Mouse (Mus musculus): ENCODE data around the gene Mia3.
"Not testable (repeated sequence)": the region's sequence is repeated elsewhere in the genome, so short reads cannot be mapped to it uniquely, and the experiment has no call there.

The Mia3 gene

DNA sequence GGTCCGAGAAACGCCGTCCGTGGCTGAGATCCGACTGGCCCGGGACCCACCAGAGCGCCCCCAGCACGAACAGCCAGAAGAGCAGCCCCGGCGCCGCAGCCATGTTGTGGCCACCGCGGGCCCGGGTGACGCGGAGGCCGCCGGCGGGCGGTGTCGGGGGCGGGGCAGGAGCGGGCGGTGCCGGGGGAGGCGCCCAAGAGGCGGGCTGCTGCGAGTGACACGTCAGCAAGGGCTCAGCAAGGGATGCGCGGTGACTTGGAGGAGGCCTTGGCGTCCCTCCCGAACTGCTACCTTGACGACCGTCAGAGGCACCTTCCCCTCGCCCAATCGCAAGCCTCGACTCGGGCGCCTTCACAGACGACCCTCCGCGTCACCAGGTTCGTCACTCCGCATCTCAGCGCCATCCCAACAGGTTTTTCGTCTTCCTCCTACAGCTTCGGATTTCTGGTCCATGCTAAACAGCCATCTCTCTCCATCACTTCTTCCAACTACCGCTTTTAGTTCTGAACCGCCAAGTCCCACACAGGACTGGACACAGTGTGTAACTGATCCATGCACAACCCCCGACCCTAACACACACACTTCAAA, at the start of gene Mia3:
Gene Mia3 (minus strand): TSS at position 127 of the 588 bp plus-strand sequence.
- peak; percentile 74 for DNase-seq (ENCODE audit: extremely low spot score, low read depth, low spot score)

DNA sequence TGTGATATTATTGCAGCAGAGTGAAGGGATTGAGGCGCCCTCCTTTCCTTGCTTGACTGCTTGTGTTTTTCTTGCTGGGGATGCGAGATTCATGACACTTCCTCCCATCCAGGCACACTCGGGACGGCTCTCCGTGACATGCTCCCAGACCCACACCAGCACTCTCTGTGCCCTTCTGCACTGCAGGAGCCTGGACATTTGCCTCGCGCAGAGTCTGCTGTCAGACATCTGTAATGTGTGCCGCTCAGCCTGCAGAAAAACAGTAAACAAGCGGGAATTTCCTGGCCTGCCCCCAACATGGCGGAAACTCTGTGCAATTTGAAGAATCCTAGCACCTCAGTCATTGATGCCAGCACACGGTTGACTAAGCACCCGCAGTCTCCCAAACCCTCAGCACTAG, 48.5 kb upstream of the Mia3 start, which contains the start of gene Hhipl2:
Gene Hhipl2 (plus strand): TSS at position 343 of the 400 bp plus-strand sequence.
- no peak for DNase-seq (ENCODE audit: extremely low spot score, low read depth, low spot score)

DNA sequence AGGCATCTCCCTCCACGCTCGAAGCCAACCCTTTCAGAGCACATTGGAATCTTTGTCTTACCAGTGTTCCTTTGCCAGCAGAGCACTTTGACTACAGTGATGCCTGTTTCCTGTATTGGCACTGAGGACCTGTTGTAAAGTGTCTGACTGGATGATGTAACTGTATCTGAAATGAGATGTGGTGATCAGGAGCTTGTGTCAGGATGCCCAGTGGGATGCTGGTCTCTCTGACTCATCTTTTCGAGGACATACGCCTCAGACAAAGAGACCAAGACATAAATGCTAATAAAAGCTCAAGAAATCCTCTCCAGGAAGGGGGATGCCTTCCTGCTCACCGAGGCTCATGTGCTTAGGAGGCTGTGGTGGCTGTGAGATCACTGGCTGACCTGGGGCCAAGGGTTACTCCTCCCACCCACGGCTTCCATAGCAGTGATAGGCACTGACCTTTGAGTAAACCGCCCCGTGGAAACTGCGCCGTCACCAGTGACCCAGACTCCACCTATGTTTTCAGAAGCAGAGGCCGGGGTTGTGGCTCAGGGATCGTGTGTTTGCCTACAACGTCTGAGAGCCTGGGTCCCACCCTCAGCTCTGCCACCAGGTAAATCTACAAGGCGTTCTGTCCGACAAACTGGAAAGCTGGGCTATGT, 44.9 kb upstream of the Mia3 start:
- DNase-seq (ENCODE audit: extremely low spot score, low read depth, low spot score), result no peak

DNA sequence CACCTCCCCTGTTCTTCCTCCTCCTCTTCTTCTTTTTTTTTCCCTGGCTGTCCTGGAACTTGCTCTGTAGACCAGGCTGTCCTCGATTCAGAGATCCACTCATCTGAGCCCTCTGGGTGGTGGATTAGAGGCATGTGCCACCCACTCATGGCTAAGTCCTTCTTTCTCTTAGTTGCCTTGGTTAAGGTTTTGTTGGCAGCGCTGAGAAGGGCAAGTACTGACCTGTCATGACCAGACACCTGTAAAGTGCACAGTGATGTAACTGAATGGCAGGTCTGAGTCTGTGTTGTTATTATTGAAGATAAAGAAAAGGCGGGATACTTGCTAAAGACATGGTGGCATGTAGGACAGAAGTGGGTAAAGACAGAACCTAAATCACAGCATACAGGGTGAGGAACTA, 34.0 kb upstream of the Mia3 start:
- no peak for DNase-seq (ENCODE audit: extremely low spot score, low read depth, low spot score)

DNA sequence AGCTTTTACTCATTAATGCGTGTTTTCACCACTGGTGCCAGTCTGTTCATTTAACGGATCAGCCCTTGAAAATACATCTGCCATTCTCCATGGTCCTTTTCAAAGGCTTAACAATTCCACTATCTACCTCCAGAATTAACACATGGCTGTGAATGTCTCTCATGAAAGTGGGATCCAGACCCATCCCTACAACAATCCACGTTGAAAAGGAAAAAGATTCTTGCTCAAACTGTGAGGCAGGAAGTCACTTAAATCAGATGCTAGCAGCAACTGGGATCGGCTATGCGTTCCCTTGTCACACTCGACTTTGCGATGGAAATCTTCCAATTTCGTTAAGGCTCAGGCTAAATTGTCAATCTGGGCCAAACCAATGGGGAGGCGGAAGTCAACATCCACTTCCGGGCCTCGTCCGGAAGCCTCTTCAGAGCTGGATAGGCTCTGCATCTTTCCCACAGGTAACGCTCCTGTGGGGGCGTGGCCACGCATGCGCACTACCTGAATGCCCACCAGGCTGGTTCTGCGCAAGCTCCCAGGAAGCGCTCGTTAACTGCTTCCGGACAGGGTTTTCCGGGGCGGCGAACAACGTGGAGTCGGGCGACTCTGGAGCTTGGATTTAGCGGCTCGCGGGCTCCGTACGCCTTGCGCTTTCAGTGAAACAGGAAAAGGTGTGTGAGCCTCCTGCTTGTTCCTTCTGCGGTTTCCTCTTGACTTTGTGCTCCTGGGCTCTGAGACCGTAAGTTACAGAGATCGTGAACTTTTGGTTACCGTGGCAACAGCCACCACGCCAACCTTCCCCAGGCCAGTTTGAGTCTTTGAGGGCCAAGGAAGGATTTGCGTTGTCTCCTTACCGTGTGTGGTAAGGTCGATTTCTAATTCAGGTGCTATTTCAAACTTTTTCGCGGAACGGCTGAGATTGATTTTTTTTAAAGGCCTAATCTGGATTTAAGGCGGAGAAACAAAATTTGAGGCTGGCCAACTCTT, 19.4 kb upstream of the Mia3 start, which contains the start of gene Taf1a:
Gene Taf1a (plus strand): TSS at position 556 of the 981 bp plus-strand sequence.
- DNase-seq (ENCODE audit: extremely low spot score, low read depth, low spot score), result peak; percentile 81

DNA sequence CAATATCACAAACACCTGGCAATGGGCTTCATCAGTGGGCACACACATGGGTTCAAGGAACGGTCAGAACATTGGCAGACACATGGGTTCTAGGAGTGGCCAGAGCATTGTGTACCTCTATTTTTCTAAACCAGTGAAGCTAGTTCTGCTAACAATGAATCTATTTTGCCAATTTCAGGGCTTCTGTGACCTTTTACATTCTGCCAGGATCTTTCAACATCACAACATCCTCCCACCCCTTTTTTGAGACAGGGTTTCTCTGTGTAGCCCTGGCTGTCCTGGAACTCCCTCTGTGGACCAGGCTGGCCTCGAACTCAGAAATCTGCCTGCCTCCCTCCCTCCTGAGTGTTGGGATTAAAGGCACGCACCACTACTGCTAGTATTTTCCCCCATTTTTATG, 18.1 kb upstream of the Mia3 start:
- DNase-seq (ENCODE audit: extremely low spot score, low read depth, low spot score), result not testable (repeated sequence)

DNA sequence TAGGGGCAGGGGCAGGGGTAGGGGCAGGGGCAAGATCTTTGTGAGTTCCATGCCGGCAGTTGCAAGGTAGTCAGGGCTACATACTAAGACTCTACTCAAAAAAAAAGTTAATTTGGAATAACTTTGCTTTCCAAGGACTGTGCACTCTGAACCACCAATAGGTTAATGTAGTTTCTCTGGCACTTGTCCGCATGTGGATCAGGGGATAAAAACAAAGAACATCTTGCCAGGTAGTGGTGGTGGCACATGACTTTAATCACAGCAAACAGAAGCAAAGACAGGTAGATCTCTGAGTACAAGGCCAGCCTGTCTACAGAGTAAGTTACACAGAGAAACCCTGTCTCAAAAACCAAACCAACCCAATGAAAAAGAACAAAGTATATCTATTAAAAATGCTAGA, 13.3 kb upstream of the Mia3 start:
- no peak for DNase-seq (ENCODE audit: extremely low spot score, low read depth, low spot score)

DNA sequence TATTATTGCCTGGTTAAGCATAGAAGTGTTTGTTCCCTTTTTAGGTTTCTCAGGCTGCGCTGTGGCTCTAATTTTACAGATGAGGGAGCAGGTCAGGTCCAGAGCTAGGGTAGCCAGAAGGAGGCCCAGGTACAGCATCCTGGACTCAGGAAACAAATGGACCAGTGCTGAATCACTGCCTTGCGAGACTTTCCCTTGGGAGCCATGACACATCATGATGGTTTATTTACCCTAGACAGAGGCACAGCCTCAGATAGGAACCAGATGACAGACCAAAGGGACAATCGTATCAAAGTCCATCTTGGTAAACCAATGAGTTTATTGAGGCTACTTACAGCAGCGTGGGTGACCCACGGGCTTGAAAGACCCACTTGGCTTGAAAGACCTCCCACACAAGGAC, 12.5 kb upstream of the Mia3 start:
- no peak for DNase-seq (ENCODE audit: extremely low spot score, low read depth, low spot score)

DNA sequence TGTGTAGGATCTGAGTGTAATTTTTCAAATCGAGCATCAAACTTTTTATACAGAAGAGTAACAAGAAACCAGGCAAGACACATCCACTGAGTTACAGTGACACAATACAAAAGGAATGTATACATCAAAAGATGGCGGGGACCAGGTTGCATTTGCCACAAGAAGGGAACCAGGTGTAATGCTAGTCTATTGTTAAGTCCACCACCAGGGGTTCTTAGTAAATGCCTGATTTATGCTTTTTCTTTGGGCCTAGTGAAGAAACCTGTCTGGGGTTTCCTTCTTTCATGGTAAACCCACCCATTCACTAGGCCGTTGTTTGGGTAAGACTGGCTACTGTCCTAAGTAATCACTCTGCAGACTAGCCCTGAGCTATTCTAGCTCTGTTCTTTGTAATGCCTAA, 10.0 kb upstream of the Mia3 start:
- DNase-seq (ENCODE audit: extremely low spot score, low read depth, low spot score), result not testable (repeated sequence)

DNA sequence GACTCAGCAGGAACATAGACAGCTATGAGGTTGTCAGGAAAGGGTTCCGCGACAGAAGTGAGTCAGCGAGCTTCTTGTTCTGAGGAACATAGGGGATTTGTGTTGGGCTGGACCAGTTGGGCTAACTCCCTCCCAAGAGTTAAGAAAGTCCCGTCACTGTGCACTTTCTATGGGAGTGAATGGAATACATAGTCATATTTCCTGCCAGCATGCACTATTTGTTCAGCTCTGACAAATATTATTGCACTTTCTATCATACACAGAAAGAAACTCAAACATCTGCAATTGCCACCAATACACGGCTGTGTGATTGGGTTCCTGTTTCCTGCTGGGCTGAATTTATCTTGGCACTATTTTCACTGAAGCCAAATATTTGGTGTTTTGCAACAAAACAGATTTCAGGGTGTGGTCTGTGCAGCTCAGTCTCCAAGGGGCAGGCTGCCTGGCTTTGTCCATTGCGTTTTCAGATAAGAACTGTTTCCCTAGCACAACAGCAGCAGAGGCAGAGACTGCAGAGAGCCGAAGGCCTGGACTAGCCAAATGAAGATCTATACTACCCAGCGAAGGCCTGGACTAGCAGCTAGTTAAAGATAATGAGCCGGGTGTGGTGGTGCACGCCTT, 9.1 kb upstream of the Mia3 start:
- DNase-seq (ENCODE audit: extremely low spot score, low read depth, low spot score), result no peak

DNA sequence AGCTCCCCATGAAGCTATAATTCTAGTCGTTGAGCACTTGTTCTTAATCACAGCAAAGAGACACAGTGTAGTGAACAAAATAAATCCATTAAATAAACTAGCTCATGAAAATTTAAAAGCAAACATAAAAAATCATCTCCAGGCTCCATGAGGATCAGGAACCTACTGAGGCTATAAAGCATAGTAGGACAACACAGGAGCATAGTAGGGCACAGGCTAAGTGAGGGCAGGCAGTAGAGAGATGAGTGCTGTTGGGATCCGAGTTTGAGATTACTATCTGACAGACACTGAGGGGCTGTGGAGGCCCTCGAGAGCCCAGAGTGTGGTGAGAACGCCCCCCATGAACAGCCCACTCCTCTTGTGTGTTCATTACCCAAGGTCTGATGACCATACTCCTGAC, 7.7 kb upstream of the Mia3 start:
- no peak for DNase-seq (ENCODE audit: extremely low spot score, low read depth, low spot score)

DNA sequence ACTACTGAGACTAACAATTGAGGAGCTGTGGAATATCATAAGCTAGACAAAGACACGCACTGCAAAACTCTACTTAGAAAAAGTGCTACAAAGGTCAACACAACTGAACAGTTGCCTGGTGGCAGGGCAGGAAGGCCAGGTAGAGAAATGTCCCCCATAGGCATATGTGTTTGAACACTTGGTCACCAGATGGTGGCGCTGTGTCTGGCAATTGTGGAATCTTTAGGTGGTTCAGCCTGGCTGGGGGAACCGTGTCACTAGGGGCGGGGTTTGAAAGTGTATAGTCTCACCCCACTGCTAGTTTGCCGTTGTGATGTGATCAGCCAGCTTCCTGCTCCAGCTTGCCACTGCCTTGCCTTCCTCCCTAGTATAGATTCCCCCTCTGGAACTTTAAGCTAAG, 5.4 kb upstream of the Mia3 start:
- DNase-seq (ENCODE audit: extremely low spot score, low read depth, low spot score), result no peak

DNA sequence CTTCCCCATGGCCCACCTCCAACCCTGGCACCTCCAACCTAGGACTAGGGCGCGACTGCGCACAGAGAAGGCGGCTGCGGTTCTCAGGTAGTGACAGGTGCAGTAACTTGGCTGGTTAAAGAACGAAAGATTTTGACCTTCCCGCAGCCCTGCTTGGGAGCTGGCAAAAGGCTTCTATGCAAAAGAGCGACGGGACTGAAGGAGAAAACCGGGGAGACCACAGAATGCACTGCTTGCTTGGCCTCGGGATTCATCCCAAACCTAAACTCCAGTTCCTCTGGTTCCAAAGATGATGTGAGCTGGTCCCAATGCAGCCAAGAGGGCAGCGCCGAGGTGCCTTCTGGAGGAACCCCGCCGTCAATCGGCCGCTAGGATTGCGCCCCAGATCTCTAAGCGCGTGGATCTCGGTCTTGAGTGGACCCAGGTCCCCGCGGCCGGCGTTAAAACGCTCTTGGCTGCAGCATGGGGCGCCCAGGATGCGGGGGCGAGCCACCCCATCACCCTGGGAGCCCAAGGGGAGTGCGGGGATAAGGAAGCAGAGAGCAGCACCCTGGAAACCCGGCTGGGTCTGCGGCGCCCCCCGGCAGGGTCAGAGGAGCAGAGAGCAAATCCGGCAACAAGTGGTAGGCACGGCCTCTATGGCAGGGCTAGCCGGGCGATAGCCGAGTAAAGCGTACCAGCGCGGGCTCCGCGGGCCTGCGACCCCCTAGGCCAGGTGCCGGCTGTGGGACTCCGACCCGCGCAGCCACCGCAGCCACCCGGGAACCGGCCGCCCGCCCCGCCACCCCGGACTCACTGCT, 552 bp downstream of the Mia3 start:
- no peak for DNase-seq (ENCODE audit: extremely low spot score, low read depth, low spot score)

DNA sequence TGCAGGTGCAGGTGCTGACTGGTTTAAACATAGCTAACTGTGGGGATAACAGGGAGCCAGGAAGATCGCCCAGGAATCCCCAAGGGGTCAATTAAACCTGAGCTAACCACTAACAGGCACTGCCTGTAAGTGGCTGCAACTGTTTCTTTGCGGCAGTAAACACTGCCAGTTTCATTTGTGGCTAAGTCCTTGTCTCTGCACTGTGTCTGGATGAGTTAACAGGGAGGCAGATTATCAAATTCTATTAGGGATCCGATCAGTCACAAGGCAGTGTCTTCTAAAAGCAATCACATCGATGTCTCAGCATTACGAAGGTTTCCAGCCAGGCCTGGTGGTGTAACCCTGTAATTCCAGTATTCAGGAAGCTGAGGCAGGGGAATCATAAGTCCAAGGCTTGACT, 3.0 kb downstream of the Mia3 start:
- DNase-seq (ENCODE audit: extremely low spot score, low read depth, low spot score), result no peak

DNA sequence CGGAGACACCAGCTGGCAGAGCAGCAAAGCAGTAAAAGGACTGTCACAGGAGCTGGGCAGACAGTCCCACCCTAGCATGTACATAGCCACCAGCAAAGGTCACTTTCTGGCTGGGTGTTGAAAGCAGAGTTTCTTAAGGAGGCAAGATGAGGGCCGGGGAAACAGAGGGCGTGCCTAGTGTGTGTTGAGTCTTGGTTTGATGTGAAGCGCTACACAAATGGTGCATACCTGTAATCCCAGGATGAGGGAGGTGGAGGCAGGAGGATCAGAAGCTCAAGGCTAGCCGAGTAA, 5.8 kb downstream of the Mia3 start:
- DNase-seq (ENCODE audit: extremely low spot score, low read depth, low spot score), result no peak

DNA sequence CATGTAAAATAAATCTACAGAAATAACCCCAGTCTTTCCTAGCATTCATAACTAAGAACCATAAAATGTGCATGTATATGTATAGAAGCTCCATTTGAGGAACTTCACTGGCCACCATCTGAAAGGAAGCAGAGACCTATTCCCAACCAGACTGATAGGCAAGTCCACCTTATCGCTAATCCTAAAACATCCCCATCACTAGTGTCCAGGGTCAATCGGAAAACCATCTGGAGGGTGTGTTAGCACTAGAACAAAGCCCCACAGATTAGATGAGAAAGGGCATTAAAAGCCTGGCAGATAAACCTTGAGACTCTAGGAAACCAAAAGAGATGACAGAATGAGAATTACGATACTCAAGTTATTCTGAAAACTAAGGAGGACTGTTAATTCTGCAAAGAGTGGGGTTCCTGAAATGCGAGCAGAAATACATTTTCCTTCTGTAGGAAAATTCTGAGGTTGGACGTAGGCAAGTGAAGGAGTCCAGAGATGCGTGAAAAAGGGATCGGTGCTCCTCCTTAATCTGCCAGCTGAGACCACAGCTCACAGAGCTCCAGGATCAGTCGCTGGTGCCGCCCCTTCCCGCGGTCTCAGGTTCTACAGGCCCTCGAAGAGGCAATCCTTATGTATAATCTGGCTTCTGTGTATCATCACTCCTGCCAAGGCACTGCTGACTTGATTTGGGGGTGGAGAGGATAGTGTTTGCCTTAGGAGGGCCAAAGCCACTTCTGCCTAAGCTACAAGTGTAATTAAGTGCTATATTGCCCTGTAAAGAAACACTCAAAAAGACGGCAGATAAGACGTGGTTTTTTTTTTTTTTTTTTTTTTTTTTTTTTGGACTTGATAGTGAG, 6.4 kb downstream of the Mia3 start:
- no peak for DNase-seq (ENCODE audit: extremely low spot score, low read depth, low spot score)

DNA sequence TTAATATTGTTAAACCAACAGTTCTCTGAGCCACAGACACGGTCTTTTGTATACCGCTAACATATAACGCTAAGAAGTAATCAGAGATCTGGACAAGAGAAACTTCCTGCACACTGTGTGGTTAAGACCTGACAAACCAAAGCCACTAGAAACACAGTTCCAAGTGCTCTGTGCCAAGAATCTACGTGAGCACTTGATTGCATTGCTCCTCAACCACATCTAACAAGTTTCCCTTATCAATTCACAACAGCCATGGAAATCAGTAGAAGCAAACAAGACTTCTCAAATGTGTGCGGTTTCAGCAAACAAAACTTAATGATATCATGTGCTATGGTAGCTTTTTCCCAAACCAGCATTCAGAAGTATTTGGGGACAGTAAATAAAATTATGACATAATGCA, 7.1 kb downstream of the Mia3 start:
- no peak for DNase-seq (ENCODE audit: extremely low spot score, low read depth, low spot score)

DNA sequence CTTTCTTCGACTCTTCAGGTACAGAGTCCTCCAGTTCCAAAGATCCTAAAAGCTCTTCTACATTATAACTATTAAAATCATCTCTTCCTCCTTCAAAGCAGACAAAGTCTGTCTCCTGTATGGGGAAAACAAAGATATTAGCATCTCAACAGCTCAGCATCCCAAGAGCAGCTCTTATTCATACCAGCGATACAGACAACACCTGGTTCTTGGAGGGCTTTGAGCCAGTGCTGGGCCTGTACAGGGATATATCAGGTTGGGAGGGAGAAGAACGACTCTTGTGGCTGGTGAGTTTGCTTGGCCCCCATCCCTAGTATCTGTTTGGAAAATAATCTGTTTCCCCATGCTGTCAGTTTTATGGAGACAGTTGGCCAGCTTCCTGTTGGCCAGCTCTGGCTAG, 10.5 kb downstream of the Mia3 start:
- DNase-seq (ENCODE audit: extremely low spot score, low read depth, low spot score), result no peak

DNA sequence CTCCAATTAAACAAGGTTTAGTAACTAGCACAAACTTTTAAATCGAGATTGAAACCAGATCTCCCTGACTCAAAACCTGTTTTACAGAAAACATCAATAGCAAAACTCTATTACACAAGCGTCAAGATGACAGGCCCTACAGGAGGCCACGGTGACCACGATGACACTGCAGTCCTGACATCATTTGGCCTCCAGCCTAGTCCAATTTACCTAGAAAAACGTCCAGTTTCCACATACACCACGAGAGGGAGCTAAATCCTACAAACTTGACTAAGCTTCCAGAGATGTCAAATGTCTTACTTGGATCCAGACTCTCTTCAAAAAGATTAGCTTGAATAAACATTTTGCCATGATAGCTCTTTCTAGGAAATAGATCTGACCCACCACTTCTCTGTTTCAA, 19.5 kb downstream of the Mia3 start:
- DNase-seq (ENCODE audit: extremely low spot score, low read depth, low spot score), result peak; percentile 52

DNA sequence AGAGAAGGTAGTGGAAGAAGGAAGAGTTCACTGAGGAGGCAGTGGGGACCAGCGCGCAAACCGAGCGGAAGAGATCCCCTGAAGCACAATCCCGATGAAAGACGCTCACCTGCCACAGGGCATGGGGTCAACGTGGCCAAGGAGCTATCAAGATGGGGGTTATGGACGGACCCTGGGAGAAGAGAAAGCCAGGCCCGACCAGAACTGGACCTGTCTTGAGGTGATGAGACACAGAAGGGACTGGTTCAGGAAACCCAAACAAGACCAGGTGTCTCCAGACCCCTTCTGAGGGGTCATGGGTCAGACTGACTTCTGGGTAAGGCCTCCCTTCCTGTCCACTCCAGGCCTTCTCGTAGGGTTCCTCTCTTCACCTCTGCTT, 23.5 kb downstream of the Mia3 start:
- DNase-seq (ENCODE audit: extremely low spot score, low read depth, low spot score), result no peak
